Mouse (Mus musculus) midbrain, embryonic 15.5 days (tissue): ENCODE results near the gene Muc16. TPM values are rescaled to one million over a fixed set of nuclear protein-coding genes. Genes with fewer than 3 reads are reported as not detected.

Experiments used
- microRNA-seq: library from miRNA; unstranded; fragments of <30 nt; microRNA quantifications from one replicate; pipeline ENCODE4, GENCODE M21; 2016
- polyA plus RNA-seq: library from polyadenylated mRNA; unstranded; fragments of >200 nt; fragmentation: Nextera tagmentation; extraction: Ambion mirVana; gene quantifications from 2 replicates; pipeline ENCODE4 v1.2.1, GENCODE M21; 2015

Gene Muc16
- polyA plus RNA-seq, 1 experiment from 2014 or later: not detected

Small RNA genes within 50 kb of the gene (microRNA-seq; reads per million reads assigned to microRNA genes)
- not detected for gene Gm22854

Other genes starting within 250 kb of the Muc16 start
- gene Mbd3l2, start 243.9 kb downstream of the Muc16 start, polyA plus RNA-seq: 0.10 and 0.13 TPM in 2 replicates
- gene Zfp558, start 196.3 kb downstream of the Muc16 start, polyA plus RNA-seq: 45.4 and 54.8 TPM in 2 replicates
- gene Mbd3l1, start 196.2 kb downstream of the Muc16 start, polyA plus RNA-seq: not detected in 2 replicates
- gene Olfr24, start 89.5 kb upstream of the Muc16 start, polyA plus RNA-seq: not detected in 2 replicates
- not detected in 2 replicates for gene Olfr828, start 145.0 kb upstream of the Muc16 start, polyA plus RNA-seq
- not detected in 2 replicates for gene Olfr829, start 180.4 kb upstream of the Muc16 start, polyA plus RNA-seq
- not detected in 2 replicates for gene Olfr830, start 200.2 kb upstream of the Muc16 start, polyA plus RNA-seq